ENCODE assay signal across 17 mouse cellular contexts in the genomic region with DNA sequence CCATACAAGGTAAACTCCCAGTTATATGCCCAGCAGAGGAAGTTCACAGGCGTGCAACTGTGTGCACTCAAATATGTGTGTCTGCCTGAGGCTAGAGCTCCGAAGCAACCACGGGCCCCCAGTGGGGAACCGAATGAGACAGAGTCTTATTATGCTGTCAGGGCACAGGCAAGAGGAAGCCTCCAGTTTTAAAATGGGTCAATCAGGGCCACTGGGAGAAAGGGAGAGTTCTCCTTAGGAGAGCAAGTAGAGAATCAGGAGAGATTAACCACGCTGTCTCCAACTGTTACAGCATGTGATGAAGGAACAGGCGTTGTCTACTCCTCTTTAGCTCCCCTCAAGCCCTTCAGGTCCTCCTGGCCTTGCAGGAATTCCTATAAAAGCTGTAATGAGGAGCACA. TPM values are rescaled to one million over a fixed set of nuclear protein-coding genes. Genes with fewer than 3 reads are reported as not detected.
DNase-seq lines count a peak whose midpoint lies in the region; ATAC-seq and TF ChIP-seq lines count a peak whose summit lies in the region.
"Had no signal": no experiment of that assay in that cellular context is flagged by ENCODE, and none has a peak within 500 bp of the region (broad histone marks: within the 10 kb centered on the region; RNA-seq: fewer than 3 reads in every experiment).

No protein-coding gene starts in this region.

- TF ChIP-seq CTCF in layer of hippocampus, adult 2 months (conservative IDR thresholded peaks at IDR 0.05) = no peak

- no peaks in the 10 kb centered on the region for H3K36me3 ChIP-seq in limb, embryonic 15.5 days
- H3K36me3 ChIP-seq: heart, embryonic 12.5 days had no signal

- DNase-seq in cerebellum, adult 9-11 months = peak; percentile 45
- DNase-seq in cerebellum, adult 11 months = no peak
- DNase-seq in layer of hippocampus, adult 2 months (ENCODE audit: low spot score in 2 of 2) = no peak
- no peak for DNase-seq in layer of hippocampus, adult 11-12 months (ENCODE audit: low spot score)
- DNase-seq in cerebellum, postnatal 25 days = peak; percentile 41 to 52
- DNase-seq in spleen, postnatal 14 days (ENCODE audit: low spot score in 2 of 2) = no peak
- DNase-seq in thymus, postnatal 10 days (ENCODE audit: low spot score in 2 of 2) = no peak
- DNase-seq: heart, postnatal 4 days; kidney, adult 2 months; kidney, postnatal 25 days; thymus, adult 2 months had no signal

- peaks cover 16% of the 10 kb centered on the region for H3K4me1 ChIP-seq in limb, embryonic 15.5 days

- H3K27ac ChIP-seq in layer of hippocampus, adult 2 months = peak overlapping the region; percentile 87
- peak overlapping the region; percentile 27 for H3K27ac ChIP-seq in limb, embryonic 15.5 days
- H3K27ac ChIP-seq: liver, embryonic 14.5 days had no signal

- H3K9me3 ChIP-seq in limb, embryonic 15.5 days = no peaks in the 10 kb centered on the region
- H3K9me3 ChIP-seq: heart, embryonic 12.5 days had no signal

- no peak overlapping the region for H3K4me2 ChIP-seq in limb, embryonic 15.5 days
- H3K4me2 ChIP-seq: heart, embryonic 12.5 days had no signal

- 25% methylated on average over 6 of the region's 6 CpGs for WGBS in limb, embryonic 15.5 days

- H3K27me3 ChIP-seq in limb, embryonic 15.5 days = no peaks in the 10 kb centered on the region
- H3K27me3 ChIP-seq: heart, embryonic 12.5 days had no signal

- no peak overlapping the region for H3K9ac ChIP-seq in limb, embryonic 15.5 days
- H3K9ac ChIP-seq: heart, embryonic 12.5 days; liver, embryonic 14.5 days had no signal

- H3K4me3 ChIP-seq in layer of hippocampus, adult 2 months = no peak overlapping the region
- H3K4me3 ChIP-seq in limb, embryonic 15.5 days = no peak overlapping the region
- H3K4me3 ChIP-seq: erythroblast, embryonic 14.5 days; heart, embryonic 12.5 days had no signal

- ATAC-seq in limb, embryonic 15.5 days (ENCODE audit: insufficient number of reproducible peaks, low FRiP score, low TSS enrichment, low read depth) = no peak
- ATAC-seq: lung, postnatal 0 days had no signal

RNA-seq across cellular contexts. Expression of a gene that starts 33.0 kb away (rescaled TPM):
- 10 to 100 TPM; 35.8 to 37.8 TPM for total RNA-seq in layer of hippocampus, adult 2 months (2021)
- polyA plus RNA-seq in limb, embryonic 15.5 days (2015; fragmentation: Nextera tagmentation; extraction: Ambion mirVana) = 6.6 TPM in 2 replicates
- total RNA-seq: megakaryocyte-erythroid progenitor cell, adult 5-6 weeks had no signal
- polyA plus RNA-seq: erythroblast, embryonic 14.5 days had no signal

Comparison
In these comparisons a context has a peak if more than half of its experiments do, and no peak if none do; other contexts are left out.
1. DNase-seq: peak in cerebellum, adult 9-11 months (single experiment) and cerebellum, postnatal 25 days (2 of 2); none in cerebellum, adult 11 months (single experiment), layer of hippocampus, adult 2 months (0 of 2), layer of hippocampus, adult 11-12 months (single experiment), spleen, postnatal 14 days (0 of 2) and thymus, postnatal 10 days (0 of 2).